Mouse (Mus musculus) testis, postnatal 14 days (tissue): ENCODE data around the gene Nop58.
"Not testable (repeated sequence)": the region's sequence is repeated elsewhere in the genome, so short reads cannot be mapped to it uniquely, and the experiment has no call there.

Experiments
- DNase-seq: peaks from one replicate; pipeline ENCODE4 v3.0.0; 2021; ENCODE audit warnings: low spot score

Gene Nop58

GRCm38 (mm10) chr1:59684819-59685755 lies at the start of gene Nop58:
Nop58 (plus strand) TSS chr1:59684971.
- peak; percentile 93 for DNase-seq

GRCm38 (mm10) chr1:59636349-59636748 lies 48.4 kb upstream of the Nop58 start:
- no peak for DNase-seq

- no peak for DNase-seq
Measured at GRCm38 (mm10) chr1:59638371-59638770, 46.4 kb upstream of the Nop58 start.

GRCm38 (mm10) chr1:59642488-59642887 lies 42.3 kb upstream of the Nop58 start:
- DNase-seq = no peak

- DNase-seq = not testable (repeated sequence)
Measured at GRCm38 (mm10) chr1:59646502-59646901, 38.3 kb upstream of the Nop58 start.

- DNase-seq = no peak
Measured at GRCm38 (mm10) chr1:59651201-59651819, 33.5 kb upstream of the Nop58 start.

- no peak for DNase-seq
Measured at GRCm38 (mm10) chr1:59653243-59653911, 31.4 kb upstream of the Nop58 start.

- no peak for DNase-seq
Measured at GRCm38 (mm10) chr1:59656244-59657171, 28.3 kb upstream of the Nop58 start.

GRCm38 (mm10) chr1:59663456-59664135 lies 21.2 kb upstream of the Nop58 start:
- no peak for DNase-seq

- DNase-seq = no peak
Measured at GRCm38 (mm10) chr1:59668871-59669270, 15.9 kb upstream of the Nop58 start.

- no peak for DNase-seq
Measured at GRCm38 (mm10) chr1:59669962-59670630, 14.7 kb upstream of the Nop58 start.

GRCm38 (mm10) chr1:59670641-59671168 lies 14.1 kb upstream of the Nop58 start, which contains the start of gene Sumo1:
Sumo1 (minus strand) TSS chr1:59670834.
- peak; percentile 92 for DNase-seq

GRCm38 (mm10) chr1:59673661-59674060 lies 11.1 kb upstream of the Nop58 start:
- DNase-seq = no peak

GRCm38 (mm10) chr1:59683926-59684818 lies 599 bp upstream of the Nop58 start:
- DNase-seq = peak; percentile 40

GRCm38 (mm10) chr1:59687493-59687892 lies 2.7 kb downstream of the Nop58 start:
- DNase-seq = no peak

GRCm38 (mm10) chr1:59690467-59690866 lies 5.7 kb downstream of the Nop58 start:
- DNase-seq = no peak

- no peak for DNase-seq
Measured at GRCm38 (mm10) chr1:59697751-59698150, 13.0 kb downstream of the Nop58 start.

- no peak for DNase-seq
Measured at GRCm38 (mm10) chr1:59698207-59698606, 13.4 kb downstream of the Nop58 start.

GRCm38 (mm10) chr1:59701766-59702165 lies 17.0 kb downstream of the Nop58 start:
- no peak for DNase-seq
